Mouse (Mus musculus) midbrain, embryonic 14.5 days (tissue): ENCODE results near the gene Prph. TPM values are rescaled to one million over a fixed set of nuclear protein-coding genes. Genes with fewer than 3 reads are reported as not detected.

Experiments used
- ATAC-seq: fragments of 200-750 bp; cut with Nextera tagmentation; 2 replicates; pipeline ENCODE4 v1.8.0; 2017; ENCODE audit warnings: moderate number of reproducible peaks, moderate library complexity; ENCODE audit not compliant: low FRiP score, low TSS enrichment
- DNase-seq: peaks from one replicate; pipeline ENCODE4 v3.0.0-alpha.2; 2015
- H3K27ac ChIP-seq: fragments of 300-500 bp; sonication (generic); replicated peaks from 2 replicates; pipeline ENCODE4 v1.5.1; 2014; ENCODE audit warnings: mild to moderate bottlenecking, low read depth, low read length, moderate library complexity
- H3K27me3 ChIP-seq: fragments of 300-500 bp; sonication (generic); 2 replicates; pipeline ENCODE4 v1.6.1; 2014; ENCODE audit warnings: low read length, control low read depth, mixed read lengths; ENCODE audit not compliant: control insufficient read depth, insufficient read depth
- H3K36me3 ChIP-seq: fragments of 300-500 bp; sonication (generic); 2 replicates; pipeline ENCODE4 v1.6.1; 2014; ENCODE audit warnings: low read length, control low read depth; ENCODE audit not compliant: control insufficient read depth, insufficient read depth
- H3K4me1 ChIP-seq: fragments of 300-500 bp; sonication (generic); 2 replicates; pipeline ENCODE4 v1.6.1; 2014; ENCODE audit warnings: mild to moderate bottlenecking, antibody characterized with exemption, low read length, control low read depth; ENCODE audit not compliant: control insufficient read depth, insufficient read depth
- H3K4me2 ChIP-seq: fragments of 300-500 bp; sonication (generic); 2 replicates; pipeline ENCODE4 v1.6.1; 2014; ENCODE audit warnings: mild to moderate bottlenecking, low read length, moderate library complexity
- H3K4me3 ChIP-seq: fragments of 300-500 bp; sonication (generic); replicated peaks from 2 replicates; pipeline ENCODE4 v1.5.1; 2014; ENCODE audit warnings: low read depth, low read length
- H3K9ac ChIP-seq: fragments of 300-500 bp; sonication (generic); replicated peaks from 2 replicates; pipeline ENCODE4 v1.6.1; 2014; ENCODE audit warnings: mild to moderate bottlenecking, low read length, moderate library complexity
- H3K9me3 ChIP-seq: fragments of 300-500 bp; sonication (generic); 2 replicates; pipeline ENCODE4 v1.6.1; 2016; ENCODE audit warnings: low read length, control low read depth, mixed read lengths; ENCODE audit not compliant: control insufficient read depth
- WGBS: fragments of 180-500 bp; shearing (Covaris S2); extraction: QIAGEN DNeasy Blood & Tissue Kit; methylation state at CpG from one replicate; pipeline ENCODE4 v1.1.7; 2014; 5-methylcytosine and 5-hydroxymethylcytosine counted together
- polyA plus RNA-seq: library from polyadenylated mRNA; unstranded; fragments of >200 nt; fragmentation: Nextera tagmentation; extraction: Ambion mirVana; gene quantifications from 2 replicates; pipeline ENCODE4 v1.2.1, GENCODE M21; 2014

The Prph gene
- polyA plus RNA-seq, 1 experiment from 2014 or later, result 11.7 TPM

DNA sequence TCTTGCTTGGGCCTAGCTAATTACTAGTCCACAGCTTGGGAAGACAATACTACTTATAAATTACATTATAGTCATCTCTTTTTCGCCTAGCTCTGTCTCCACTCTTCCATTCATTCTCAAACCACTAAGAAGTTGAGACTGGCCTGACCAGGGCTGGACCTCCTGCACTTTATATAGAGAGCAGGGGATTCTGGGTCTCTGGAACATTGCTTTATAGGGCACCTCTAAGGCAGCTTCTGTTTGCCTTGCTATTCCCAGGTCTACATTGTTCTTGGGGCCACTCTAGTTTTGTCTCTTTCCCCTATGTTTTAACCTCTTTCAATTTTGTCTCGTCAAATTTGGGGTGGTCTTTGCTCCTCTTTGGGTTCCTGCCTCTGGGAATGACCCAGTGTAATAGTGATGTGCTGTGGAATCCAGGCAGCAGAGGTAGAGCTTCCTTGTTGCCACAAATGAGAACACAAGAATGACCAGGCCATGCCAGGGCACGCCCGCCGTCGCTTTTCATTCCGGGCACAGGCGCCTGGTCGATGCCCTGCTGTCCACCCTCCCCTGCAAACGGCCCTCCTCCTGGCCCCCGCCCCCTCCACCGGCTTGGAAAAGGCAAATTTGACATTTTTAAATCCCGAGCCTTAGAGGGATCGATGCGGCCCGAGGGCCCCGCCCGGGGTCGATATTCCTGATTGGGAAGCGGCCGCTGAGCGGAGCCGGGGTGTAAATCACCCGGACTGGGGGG, 41.3 kb downstream of the Prph start:
- Histone ChIP-seq H3K4me3 (peak overlapping the region; percentile 38), H3K4me1 (peaks cover 35% of the 10 kb centered on the region), H3K9me3 (no peaks in the 10 kb centered on the region), H3K27ac (peak overlapping the region; percentile 41; the same call in 1 of the 2 replicates), H3K27me3 (peaks cover 42% of the 10 kb centered on the region), H3K36me3 (no peaks in the 10 kb centered on the region), H3K9ac (peak overlapping the region; percentile 37; the same call in 1 of the 2 replicates), H3K4me2 (peak overlapping the region; percentile 72)
- DNase-seq (no peak), ATAC-seq (no peak)
- WGBS, result 3% methylated on average over 24 of the region's 24 CpGs

- Histone ChIP-seq H3K4me3 (peak overlapping the region; percentile 38), H3K27me3 (peaks cover 42% of the 10 kb centered on the region), H3K9ac (peak overlapping the region; percentile 37), H3K4me2 (peak overlapping the region; percentile 72), H3K27ac (peak overlapping the region; percentile 41; the same call in 1 of the 2 replicates), H3K4me1 (peaks cover 35% of the 10 kb centered on the region), H3K9me3 (no peaks in the 10 kb centered on the region), H3K36me3 (no peaks in the 10 kb centered on the region)
- ATAC-seq (peak; percentile 24; the same call in 1 of the 2 replicates), DNase-seq (peak; percentile 74)
- under 1% methylated on average over 53 of the region's 58 CpGs for WGBS
Observed at GRCm38 (mm10) chr15:99096831-99097500, 42.0 kb downstream of the Prph start.

DNA sequence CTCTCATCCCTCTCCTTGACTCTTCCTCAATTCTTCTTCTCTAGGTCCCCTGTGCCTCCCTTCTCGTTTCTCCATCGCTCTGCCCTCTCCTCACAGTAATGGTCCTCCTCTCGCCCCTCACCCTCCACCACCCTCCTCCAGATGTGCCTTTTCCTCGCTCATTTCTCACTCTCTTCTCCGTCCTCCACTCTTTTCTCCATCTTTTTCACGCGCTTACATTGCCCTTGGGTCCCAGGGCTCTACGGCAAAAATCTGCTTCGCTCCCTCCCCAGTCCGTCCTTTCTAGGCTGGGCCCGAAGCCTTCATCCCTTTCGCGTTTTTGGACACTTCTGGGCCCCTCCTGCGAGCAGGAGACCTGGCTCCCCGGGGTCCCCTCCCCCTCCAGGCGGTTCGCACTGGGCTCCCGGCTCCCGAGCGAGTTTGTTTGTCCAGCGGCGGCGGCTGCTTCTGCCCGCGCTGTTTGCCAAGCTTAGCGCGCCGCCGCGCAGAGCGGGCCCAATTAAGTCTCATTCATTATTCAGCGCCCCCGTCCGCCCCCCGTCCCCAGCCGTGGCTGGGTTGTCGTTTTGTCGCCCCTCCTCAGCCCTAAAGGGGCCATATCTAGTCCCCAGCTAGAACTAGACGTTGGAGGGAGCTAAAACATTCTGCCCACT, 43.0 kb downstream of the Prph start:
- Histone ChIP-seq H3K4me1 (peaks cover 31% of the 10 kb centered on the region), H3K27ac (no peak overlapping the region; the same call in 1 of the 2 replicates), H3K27me3 (peaks cover 42% of the 10 kb centered on the region), H3K4me3 (peak overlapping the region; percentile 38), H3K9me3 (no peaks in the 10 kb centered on the region), H3K4me2 (peak overlapping the region; percentile 72), H3K36me3 (no peaks in the 10 kb centered on the region), H3K9ac (peak overlapping the region; percentile 20; the same call in 1 of the 2 replicates)
- ATAC-seq, result no peak
- DNase-seq, result peak; percentile 72
- WGBS, result 1% methylated on average over 39 of the region's 39 CpGs

DNA sequence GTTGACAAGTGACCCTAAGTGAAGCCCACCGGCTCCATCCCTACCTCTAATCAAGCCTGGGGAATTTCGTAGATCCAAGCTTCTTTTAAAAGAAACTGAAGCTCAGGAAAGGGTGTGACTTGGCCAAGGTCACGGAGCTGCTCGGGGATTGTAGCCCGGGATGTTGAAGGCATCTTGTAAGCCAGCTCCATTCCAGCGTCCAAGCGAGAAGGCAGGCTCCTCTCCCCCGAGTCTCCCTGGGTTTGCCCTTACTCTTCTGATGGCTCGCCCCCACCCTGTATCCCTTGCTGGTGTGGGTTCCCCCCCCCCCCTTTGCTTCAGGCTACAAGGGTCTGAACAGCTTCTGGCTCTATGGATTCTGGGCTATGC, 43.5 kb downstream of the Prph start:
- H3K9ac ChIP-seq, result 0 out of 2 replicates have a peak overlapping the region, but pooled peaks have one; percentile 20
- 1% methylated on average over 9 of the region's 9 CpGs for WGBS
- peak overlapping the region; percentile 38 for H3K4me3 ChIP-seq
- peaks cover 42% of the 10 kb centered on the region for H3K27me3 ChIP-seq
- ATAC-seq (no peak), DNase-seq (no peak)
- no peaks in the 10 kb centered on the region for H3K9me3 ChIP-seq
- H3K4me2 ChIP-seq, result peak overlapping the region; percentile 72
- H3K36me3 ChIP-seq, result no peaks in the 10 kb centered on the region
- peaks cover 26% of the 10 kb centered on the region for H3K4me1 ChIP-seq
- peak overlapping the region; percentile 32; the same call in 1 of the 2 replicates for H3K27ac ChIP-seq

GRCm38 (mm10) chr15:99099139-99099556, 44.2 kb downstream of the Prph start:
- ATAC-seq, result no peak
- WGBS, result under 1% methylated on average over 15 of the region's 15 CpGs
- Histone ChIP-seq H3K27me3 (peaks cover 42% of the 10 kb centered on the region), H3K9ac (no peak overlapping the region), H3K27ac (0 out of 2 replicates have a peak overlapping the region, but pooled peaks have one; percentile 5), H3K4me1 (peaks cover 26% of the 10 kb centered on the region), H3K9me3 (no peaks in the 10 kb centered on the region), H3K4me2 (peak overlapping the region; percentile 72), H3K4me3 (peak overlapping the region; percentile 7; the same call in 1 of the 2 replicates), H3K36me3 (no peaks in the 10 kb centered on the region)
- DNase-seq, result peak; percentile 80

DNA sequence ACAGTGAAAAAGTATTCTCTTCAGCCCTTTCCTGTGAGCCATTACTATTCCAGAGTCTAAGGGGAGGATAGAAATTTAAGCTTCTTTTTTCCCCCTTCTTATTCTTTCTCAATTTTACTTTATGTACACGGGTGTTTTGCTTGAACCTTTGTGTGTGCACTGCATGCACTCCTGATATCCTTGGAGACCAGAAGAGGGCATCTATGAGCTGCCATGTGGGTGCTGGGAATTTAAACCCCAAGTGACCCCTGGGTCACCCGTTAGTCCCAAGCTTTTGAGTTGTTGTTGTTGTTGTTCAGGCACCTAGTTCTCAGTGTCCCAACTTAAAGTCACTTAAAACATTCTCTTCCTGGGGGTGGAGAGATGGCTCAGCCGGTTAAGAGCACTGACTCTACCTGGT, 45.0 kb downstream of the Prph start:
- H3K4me3 ChIP-seq, result no peak overlapping the region
- WGBS, result 46% methylated on average over 3 of the region's 3 CpGs
- H3K4me1 ChIP-seq, result peaks cover 21% of the 10 kb centered on the region
- no peak overlapping the region for H3K4me2 ChIP-seq
- H3K27ac ChIP-seq, result no peak overlapping the region
- ATAC-seq (no peak), DNase-seq (no peak)
- H3K27me3 ChIP-seq, result peaks cover 42% of the 10 kb centered on the region
- no peaks in the 10 kb centered on the region for H3K9me3 ChIP-seq
- no peak overlapping the region for H3K9ac ChIP-seq
- H3K36me3 ChIP-seq, result no peaks in the 10 kb centered on the region

- H3K9me3 ChIP-seq, result no peaks in the 10 kb centered on the region
- no peaks in the 10 kb centered on the region for H3K27me3 ChIP-seq
- no peaks in the 10 kb centered on the region for H3K4me1 ChIP-seq
- 87% methylated on average over 7 of the region's 7 CpGs for WGBS
- no peaks in the 10 kb centered on the region for H3K36me3 ChIP-seq
- no peak overlapping the region for H3K4me2 ChIP-seq
- H3K9ac ChIP-seq, result no peak overlapping the region
- no peak for ATAC-seq
- H3K27ac ChIP-seq, result no peak overlapping the region
- no peak overlapping the region for H3K4me3 ChIP-seq
- DNase-seq, result no peak
Observed at GRCm38 (mm10) chr15:99105238-99105637, 50.3 kb downstream of the Prph start.

- no peaks in the 10 kb centered on the region for H3K4me1 ChIP-seq
Observed at GRCm38 (mm10) chr15:99107866-99108265, 52.9 kb downstream of the Prph start.

More at GRCm38 (mm10) chr15:99107866-99108265, 52.9 kb downstream of the Prph start:
- Histone ChIP-seq H3K9ac (no peak overlapping the region), H3K4me2 (no peak overlapping the region), H3K36me3 (no peaks in the 10 kb centered on the region), H3K27ac (no peak overlapping the region), H3K9me3 (no peaks in the 10 kb centered on the region), H3K27me3 (no peaks in the 10 kb centered on the region), H3K4me3 (no peak overlapping the region)
- no peak for DNase-seq
- WGBS, result 84% methylated on average over 3 of the region's 3 CpGs
- ATAC-seq, result no peak
